Mouse (Mus musculus) intestine, embryonic 14.5 days (tissue): ENCODE measurements around the gene Gm47996. TPM values are rescaled to one million over a fixed set of nuclear protein-coding genes. Genes with fewer than 3 reads are reported as not detected.
"Not testable (repeated sequence)": the region's sequence is repeated elsewhere in the genome, so short reads cannot be mapped to it uniquely, and the experiment has no call there.

Source experiments
- ATAC-seq: fragments of 200-750 bp; cut with Nextera tagmentation; replicated peaks from 2 replicates; pipeline ENCODE4 v1.8.0; 2017; ENCODE audit warnings: low read depth, moderate number of reproducible peaks, moderate TSS enrichment, moderate library complexity; ENCODE audit not compliant: low FRiP score, low TSS enrichment
- DNase-seq: peaks from one replicate; pipeline ENCODE4 v3.0.0-alpha.2; 2018; ENCODE audit warnings: low spot score
- H3K27ac ChIP-seq: fragments of 300-500 bp; sonication (generic); 2 replicates; pipeline ENCODE4 v1.5.1; 2014; ENCODE audit warnings: low read depth, mild to moderate bottlenecking, control low read depth
- H3K27me3 ChIP-seq: fragments of 300-500 bp; sonication (generic); replicated peaks from 2 replicates; pipeline ENCODE4 v1.6.1; 2014; ENCODE audit warnings: low read length, control low read depth; ENCODE audit not compliant: control insufficient read depth, insufficient read depth
- H3K36me3 ChIP-seq: fragments of 300-500 bp; sonication (generic); 2 replicates; pipeline ENCODE4 v1.6.1; 2014; ENCODE audit warnings: low read length, control low read depth; ENCODE audit not compliant: control insufficient read depth, insufficient read depth
- H3K4me1 ChIP-seq: fragments of 300-500 bp; sonication (generic); replicated peaks from 2 replicates; pipeline ENCODE4 v1.6.1; 2014; ENCODE audit warnings: low read length, control low read depth, mixed read lengths; ENCODE audit not compliant: control insufficient read depth, insufficient read depth
- H3K4me2 ChIP-seq: fragments of 300-500 bp; sonication (generic); 2 replicates; pipeline ENCODE4 v1.6.1; 2014; ENCODE audit warnings: low read length
- H3K4me3 ChIP-seq: fragments of 300-500 bp; sonication (generic); 2 replicates; pipeline ENCODE4 v1.5.1; 2014; ENCODE audit warnings: low read depth, low read length, control low read depth, mixed read lengths
- H3K9ac ChIP-seq: fragments of 300-500 bp; sonication (generic); 2 replicates; pipeline ENCODE4 v1.6.1; 2014; ENCODE audit warnings: mild to moderate bottlenecking, low read length
- H3K9me3 ChIP-seq: fragments of 300-500 bp; sonication (generic); 2 replicates; pipeline ENCODE4 v1.6.1; 2016; ENCODE audit warnings: low read length, control low read depth; ENCODE audit not compliant: control insufficient read depth
- WGBS: fragments of 180-500 bp; shearing (Covaris S2); extraction: QIAGEN DNeasy Blood & Tissue Kit; methylation state at CpG from one replicate; pipeline ENCODE4 v1.1.7; 2014; 5-methylcytosine and 5-hydroxymethylcytosine counted together
- polyA plus RNA-seq: library from polyadenylated mRNA; unstranded; fragments of >200 nt; fragmentation: Nextera tagmentation; extraction: Ambion mirVana; gene quantifications from 2 replicates; pipeline ENCODE4 v1.2.1, GENCODE M21; 2014

Gene Gm47996
- polyA plus RNA-seq = not detected in 2 replicates

DNA sequence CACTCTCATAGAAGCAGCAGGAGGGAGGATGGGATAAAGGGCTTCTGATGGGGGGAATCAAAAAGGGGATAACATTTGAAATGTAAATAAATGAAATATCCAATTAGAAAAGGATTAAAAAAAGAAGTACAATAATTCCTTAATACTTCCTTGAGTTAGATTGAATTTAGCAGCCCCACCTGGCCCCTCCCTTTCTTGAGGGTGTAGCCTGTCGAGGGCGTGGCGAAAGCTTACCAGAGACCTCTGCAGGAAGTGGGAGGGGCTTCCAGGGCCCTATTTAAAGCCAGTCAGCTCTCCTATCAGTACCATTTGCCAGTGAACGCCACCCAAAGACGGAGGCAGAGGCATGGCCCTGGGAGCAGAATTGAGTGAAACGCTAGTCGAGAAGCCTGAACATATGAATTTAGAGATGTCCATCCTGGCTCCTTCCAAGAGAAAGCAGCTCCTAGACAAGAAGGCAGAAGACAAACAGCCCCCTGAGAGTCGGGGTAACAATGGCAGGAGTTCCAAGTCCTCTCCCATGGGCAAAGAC, at the start of gene Gm47996:
Gm47996 (plus strand) TSS at position 308 of the 532 bp plus-strand sequence.
- DNase-seq, H3K4me1 ChIP-seq, H3K27me3 ChIP-seq, H3K4me2 ChIP-seq, H3K4me3 ChIP-seq, ATAC-seq, H3K9ac ChIP-seq, H3K9me3 ChIP-seq, H3K27ac ChIP-seq, H3K36me3 ChIP-seq: not testable (repeated sequence)
- 89% methylated on average over 4 of the region's 8 CpGs for WGBS

DNA sequence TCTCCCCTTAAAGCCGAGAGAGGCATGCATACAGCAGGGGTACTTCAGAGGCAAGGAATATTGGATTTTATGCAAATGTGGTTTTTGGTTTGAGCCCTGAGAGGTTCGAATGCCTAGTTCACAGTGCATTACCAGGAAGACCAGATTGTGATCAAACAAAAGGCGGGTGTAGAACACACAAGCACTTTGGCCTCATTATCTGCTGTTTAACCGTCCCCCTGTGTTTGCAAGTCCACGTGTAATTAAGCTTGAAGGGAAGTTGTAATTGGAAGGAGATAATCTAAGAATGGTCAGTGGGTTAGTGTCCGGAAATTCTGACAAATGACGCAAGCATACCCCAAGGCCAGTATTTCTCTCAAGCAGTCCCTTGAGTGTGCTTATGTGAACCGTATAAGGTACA, 43.9 kb upstream of the Gm47996 start:
- Histone ChIP-seq H3K36me3 (no peaks in the 10 kb centered on the region), H3K4me3 (no peak overlapping the region), H3K4me2 (no peak overlapping the region), H3K9ac (no peak overlapping the region), H3K9me3 (no peaks in the 10 kb centered on the region), H3K27me3 (no peaks in the 10 kb centered on the region), H3K4me1 (0 out of 2 replicates have a peak, but pooled peaks cover 6% of the 10 kb centered on the region), H3K27ac (no peak overlapping the region)
- ATAC-seq (no peak; the same call in 1 of the 2 replicates), DNase-seq (no peak)
- 38% methylated on average over 8 of the region's 8 CpGs for WGBS

- WGBS = 17% methylated on average over 12 of the region's 12 CpGs
- Histone ChIP-seq H3K27me3 (no peaks in the 10 kb centered on the region), H3K4me1 (0 out of 2 replicates have a peak, but pooled peaks cover 6% of the 10 kb centered on the region), H3K27ac (peak overlapping the region; percentile 55), H3K9me3 (no peaks in the 10 kb centered on the region), H3K9ac (no peak overlapping the region), H3K36me3 (no peaks in the 10 kb centered on the region), H3K4me2 (no peak overlapping the region; the same call in 1 of the 2 replicates), H3K4me3 (no peak overlapping the region)
- ATAC-seq (peak; percentile 63), DNase-seq (peak; percentile 57)
These were observed 42.5 kb upstream of the Gm47996 start for GRCm38 (mm10) chr1:151167297-151168047.

DNA sequence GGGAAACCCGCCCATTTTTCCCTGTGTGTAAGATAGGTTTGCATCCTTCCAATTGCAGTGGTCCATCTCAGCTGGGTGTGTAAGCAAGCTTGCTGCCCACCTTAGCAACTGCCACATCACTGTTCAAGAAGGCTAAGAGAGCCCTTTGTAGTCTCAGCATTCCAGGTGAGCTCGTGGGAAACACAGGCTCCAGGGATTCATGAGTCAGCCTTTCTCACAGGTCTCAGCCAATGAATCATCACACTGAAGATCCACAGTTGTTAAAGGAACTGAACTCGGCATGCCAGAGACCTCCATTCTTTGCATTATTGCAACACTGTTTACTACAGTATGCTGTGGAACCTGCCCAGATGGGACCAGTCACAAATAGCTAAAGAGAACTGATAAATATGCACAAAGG, 41.3 kb upstream of the Gm47996 start:
- 60% methylated on average over 3 of the region's 3 CpGs for WGBS

GRCm38 (mm10) chr1:151171572-151172461, 38.1 kb upstream of the Gm47996 start:
- Histone ChIP-seq H3K9ac (no peak overlapping the region), H3K4me2 (no peak overlapping the region), H3K9me3 (no peaks in the 10 kb centered on the region), H3K4me3 (no peak overlapping the region), H3K36me3 (no peaks in the 10 kb centered on the region), H3K4me1 (0 out of 2 replicates have a peak, but pooled peaks cover 3% of the 10 kb centered on the region), H3K27ac (no peak overlapping the region), H3K27me3 (no peaks in the 10 kb centered on the region)
- ATAC-seq = no peak
- no peak for DNase-seq
- 73% methylated on average over 2 of the region's 2 CpGs for WGBS

More for the DNA sequence above, 41.3 kb upstream of the Gm47996 start:
- DNase-seq = no peak
- H3K9me3 ChIP-seq = no peaks in the 10 kb centered on the region
- H3K4me2 ChIP-seq = no peak overlapping the region
- no peaks in the 10 kb centered on the region for H3K36me3 ChIP-seq
- ATAC-seq = no peak
- H3K4me1 ChIP-seq = 0 out of 2 replicates have a peak, but pooled peaks cover 6% of the 10 kb centered on the region
- no peaks in the 10 kb centered on the region for H3K27me3 ChIP-seq
- no peak overlapping the region for H3K9ac ChIP-seq
- no peak overlapping the region for H3K27ac ChIP-seq
- H3K4me3 ChIP-seq = no peak overlapping the region

DNA sequence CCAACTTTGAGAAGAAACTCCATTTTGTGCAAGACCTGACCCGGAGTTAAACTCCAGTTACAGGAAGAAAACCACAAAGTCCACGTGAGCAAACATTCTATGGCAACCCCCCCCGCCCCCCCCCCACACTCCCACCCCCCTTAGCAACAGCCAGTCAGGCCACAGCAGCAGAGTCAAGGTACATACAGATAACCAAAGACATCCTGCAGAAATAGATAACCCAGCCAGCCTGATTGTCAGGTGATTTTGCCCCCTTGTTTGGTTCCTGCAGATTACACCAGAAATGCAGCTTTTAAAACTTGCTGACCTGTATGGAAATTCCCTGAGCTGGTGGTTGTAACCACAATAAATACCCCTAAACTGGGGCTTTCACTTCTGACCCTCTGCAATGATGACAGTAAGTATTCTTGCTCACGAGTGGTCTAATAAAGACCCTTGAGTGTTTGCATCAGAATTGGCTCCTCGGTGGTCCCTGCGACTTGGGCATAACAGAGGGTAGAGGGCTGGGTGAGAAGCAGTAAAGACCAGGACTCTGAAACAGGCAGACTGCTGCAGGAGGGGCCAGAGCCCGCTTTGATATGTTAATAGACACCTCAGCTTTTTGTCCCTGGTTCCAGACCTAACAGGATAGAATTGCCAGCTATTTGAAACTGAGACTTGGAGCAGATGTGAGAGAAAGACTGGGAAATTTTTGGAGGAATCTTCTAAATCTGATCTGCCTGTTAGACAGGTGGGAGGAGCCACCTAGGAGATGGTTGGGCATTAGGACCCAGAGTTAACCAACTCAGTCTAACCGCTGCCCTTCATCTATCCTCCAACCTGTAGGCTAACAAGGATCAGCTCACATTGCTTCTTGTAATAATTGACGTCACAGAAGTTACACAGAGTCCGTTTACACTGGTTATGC, 32.6 kb upstream of the Gm47996 start:
- Histone ChIP-seq H3K4me2 (peak overlapping the region; percentile 43), H3K27ac (peak overlapping the region; percentile 43; the same call in 1 of the 2 replicates), H3K9ac (no peak overlapping the region), H3K36me3 (no peaks in the 10 kb centered on the region), H3K4me1 (no peaks in the 10 kb centered on the region), H3K9me3 (no peaks in the 10 kb centered on the region), H3K27me3 (no peaks in the 10 kb centered on the region), H3K4me3 (peak overlapping the region; percentile 17; the same call in 1 of the 2 replicates)
- ATAC-seq (peak; percentile 92), DNase-seq (no peak)
- WGBS = 14% methylated on average over 10 of the region's 10 CpGs

DNA sequence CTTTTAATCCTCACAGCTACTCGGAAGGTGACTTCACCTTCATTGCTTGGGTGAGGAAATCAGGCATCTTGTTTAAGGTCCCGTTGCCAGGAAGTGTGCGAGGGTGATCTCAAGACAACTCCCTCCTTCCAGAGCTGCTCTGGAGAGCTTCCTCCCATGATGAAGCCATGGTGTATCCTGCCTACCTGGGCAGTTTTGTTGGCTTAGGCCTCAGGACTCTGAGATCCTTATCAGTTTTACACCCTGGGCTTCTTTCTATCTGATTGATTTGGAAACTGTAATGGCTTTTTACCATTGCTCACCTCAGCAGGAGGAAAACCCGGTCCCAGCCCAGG, 32.0 kb upstream of the Gm47996 start:
- Histone ChIP-seq H3K4me1 (no peaks in the 10 kb centered on the region), H3K4me2 (peak overlapping the region; percentile 43), H3K9me3 (no peaks in the 10 kb centered on the region), H3K27me3 (no peaks in the 10 kb centered on the region), H3K36me3 (no peaks in the 10 kb centered on the region), H3K4me3 (peak overlapping the region; percentile 17; the same call in 1 of the 2 replicates), H3K9ac (no peak overlapping the region), H3K27ac (peak overlapping the region; percentile 17; the same call in 1 of the 2 replicates)
- DNase-seq = no peak
- WGBS = 12% methylated on average over 4 of the region's 4 CpGs
- no peak for ATAC-seq
